Mouse (Mus musculus) left cerebral cortex, postnatal 4 days (tissue): Measurements from ENCODE around the gene Srsf1. TPM values are rescaled to one million over a fixed set of nuclear protein-coding genes. Genes with fewer than 3 reads are reported as not detected.

ENCODE experiments used
- DNase-seq: peaks from one replicate; pipeline ENCODE4 v3.0.0-alpha.2; 2022
- intact Hi-C: fragments of 180-260 bp; cut with DNase I; formaldehyde crosslinking; loops from one replicate; pipeline ENCODE4 v1.15.1; 2025
- total RNA-seq, 2 experiments: library from RNA; stranded (reverse); gene quantifications; 2 replicates each; pipeline ENCODE4 v1.2.3; 2021

Srsf1 gene
- total RNA-seq, 2 experiments from 2014 or later: 261 to 264 TPM

DNA sequence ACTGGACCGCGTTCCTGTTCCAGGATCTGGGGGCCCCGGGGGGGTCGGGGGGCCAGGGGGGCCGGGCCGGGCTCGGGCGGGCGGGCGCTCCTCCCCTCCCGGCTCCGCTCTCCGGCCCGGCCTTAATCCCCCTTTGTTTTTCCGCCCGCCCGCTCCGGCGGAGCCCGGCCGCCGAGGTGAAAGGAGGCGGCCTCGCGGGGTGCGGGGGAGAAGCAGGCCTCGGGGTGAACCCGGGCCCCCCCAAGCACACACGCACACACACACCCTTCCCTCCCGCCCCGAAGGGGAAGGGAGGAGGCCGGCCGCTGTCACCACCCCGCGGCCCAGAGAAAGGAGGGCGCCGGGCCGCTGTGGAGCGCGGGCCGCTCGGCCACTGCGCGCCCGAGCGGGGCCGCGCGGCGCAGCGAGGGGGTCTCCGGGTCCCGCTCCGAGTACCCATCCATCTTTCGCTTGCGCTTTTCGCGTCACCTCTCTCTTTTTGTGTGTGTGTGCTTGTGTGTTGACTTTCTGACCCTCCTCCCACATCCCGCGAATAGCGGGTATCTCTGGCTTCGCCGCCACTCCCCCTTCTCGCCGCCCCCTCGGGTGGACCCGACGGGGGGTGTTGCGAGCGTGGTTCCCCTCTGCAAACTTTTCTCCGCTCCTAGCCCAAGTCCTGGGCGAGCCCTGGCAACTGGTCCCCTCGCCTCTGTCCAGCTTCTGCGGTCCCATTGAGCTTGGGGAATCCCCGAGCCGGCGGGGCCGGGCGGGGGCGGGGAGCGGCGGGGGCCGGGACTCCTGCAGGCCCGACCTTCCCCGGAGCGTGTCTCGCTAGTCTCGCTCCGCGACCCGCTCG lies 21.5 kb downstream of the Srsf1 start:
- intact Hi-C loops: no loop called here
- peak; percentile 50 for DNase-seq

DNA sequence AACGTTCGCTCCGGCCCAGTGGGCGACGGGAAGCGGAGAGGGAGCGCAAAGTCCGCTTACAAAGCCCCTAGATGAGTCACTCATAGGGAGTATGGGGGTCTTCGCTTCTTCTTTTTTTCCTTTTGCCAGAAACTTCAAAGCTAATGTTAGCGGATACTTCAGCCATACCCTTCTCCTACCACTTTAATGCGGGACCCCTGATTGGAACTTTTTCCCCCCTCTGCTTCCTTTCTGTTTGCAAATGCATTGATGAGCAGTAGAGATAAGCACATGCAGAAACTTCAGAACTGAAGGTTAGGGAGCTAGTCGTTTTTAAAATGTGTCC lies 22.0 kb downstream of the Srsf1 start:
- DNase-seq: no peak
- intact Hi-C loops: no loop called here

DNA sequence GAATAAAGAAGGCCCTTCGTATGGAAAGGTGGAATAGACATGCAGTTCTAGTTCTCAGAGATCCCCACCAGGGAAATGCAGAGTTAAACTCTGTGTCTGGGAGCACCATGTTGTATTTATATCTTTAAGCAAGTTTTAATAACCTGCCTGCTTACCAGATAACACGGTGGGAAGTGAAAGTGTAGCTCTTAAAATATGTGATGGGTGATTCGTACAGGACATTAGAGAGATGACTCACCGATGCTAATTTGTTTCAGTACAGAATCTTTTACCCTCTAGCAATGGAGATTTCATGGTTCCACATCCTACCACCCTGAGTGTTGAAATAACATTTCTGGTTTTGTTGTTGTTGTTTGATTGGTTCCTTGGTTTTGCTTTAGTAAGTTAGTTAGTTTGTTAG lies 23.2 kb downstream of the Srsf1 start:
- intact Hi-C loops: no loop called here
- DNase-seq: no peak

DNA sequence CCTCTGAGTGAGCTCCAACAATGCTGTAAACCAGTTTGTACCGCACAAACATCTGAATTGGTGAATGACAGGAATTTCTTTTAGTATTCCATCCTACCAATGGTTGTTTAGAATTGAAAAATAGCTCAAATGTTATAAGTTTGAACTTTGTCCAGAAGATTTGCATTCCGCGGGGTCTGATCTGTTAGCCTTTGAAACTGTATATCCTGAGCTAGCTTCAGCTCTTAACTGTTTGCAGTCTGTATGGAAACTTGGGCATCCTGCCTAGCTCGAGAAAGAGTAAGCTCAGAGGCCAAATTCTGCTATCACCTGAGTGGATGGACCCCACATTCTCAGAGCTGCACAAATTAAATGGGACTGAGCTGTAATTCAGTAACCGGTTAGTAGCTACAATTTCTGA lies 23.9 kb downstream of the Srsf1 start:
- no peak for DNase-seq
- intact Hi-C loops: no loop called here

DNA sequence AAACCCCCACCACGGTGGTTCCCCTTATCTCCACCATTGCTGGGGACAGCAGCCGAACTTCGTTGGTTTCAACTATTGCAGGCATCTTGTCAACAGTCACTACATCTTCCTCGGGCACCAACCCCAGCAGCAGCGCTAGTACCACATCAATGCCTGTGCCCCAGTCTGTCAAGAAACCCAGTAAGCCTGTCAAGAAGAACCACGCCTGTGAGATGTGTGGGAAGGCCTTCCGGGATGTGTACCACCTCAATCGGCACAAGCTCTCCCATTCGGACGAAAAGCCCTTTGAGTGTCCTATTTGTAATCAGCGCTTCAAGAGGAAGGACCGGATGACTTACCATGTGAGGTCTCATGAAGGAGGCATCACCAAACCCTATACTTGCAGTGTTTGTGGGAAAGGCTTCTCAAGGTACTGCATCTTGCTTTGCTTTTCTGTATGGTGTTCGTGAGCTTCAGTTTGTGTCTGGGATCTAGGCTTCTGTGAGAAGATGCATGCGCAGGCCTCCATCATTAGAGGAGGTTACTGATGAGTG lies 26.2 kb downstream of the Srsf1 start:
- no peak for DNase-seq
- intact Hi-C loops: no loop called here

DNA sequence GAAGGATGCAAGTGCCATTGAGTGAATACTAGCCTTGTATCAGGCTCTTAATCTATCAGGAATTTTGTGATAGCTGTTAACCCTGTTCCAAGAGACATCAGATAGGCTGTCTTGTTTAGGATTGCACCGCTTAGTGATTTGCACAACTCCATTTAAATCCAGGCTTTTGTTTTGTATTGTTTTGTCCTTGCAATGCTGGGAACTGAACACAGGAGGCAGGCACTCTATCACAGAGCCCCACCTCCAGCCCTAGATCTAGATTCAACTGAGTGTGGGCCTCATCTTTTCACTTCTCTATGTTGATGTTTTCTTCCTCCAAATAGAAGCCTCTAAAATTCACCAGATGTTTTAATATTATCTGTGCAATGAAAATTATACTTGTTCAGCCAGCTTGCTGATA lies 28.5 kb downstream of the Srsf1 start:
- no peak for DNase-seq
- intact Hi-C loops: no loop called here

DNA sequence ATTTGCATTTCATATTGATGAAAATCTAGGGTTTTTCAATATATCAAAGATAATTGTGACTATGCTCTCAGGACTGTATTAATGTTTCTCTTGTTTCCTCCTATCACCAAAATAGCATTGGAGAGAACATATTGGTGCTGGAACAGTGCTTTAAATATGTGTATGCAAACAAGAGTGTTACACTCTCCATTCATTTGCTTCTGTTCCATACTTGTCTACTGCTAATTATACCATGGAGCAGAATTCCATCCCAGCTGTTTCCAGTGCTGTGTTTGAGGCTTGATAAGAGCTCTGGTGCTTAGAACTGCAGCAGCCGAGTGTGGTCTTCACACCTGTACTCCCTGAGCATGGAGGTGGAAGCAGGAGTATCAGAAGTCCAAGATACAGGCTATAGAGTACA lies 29.2 kb downstream of the Srsf1 start:
- DNase-seq: no peak
- intact Hi-C loops: no loop called here

DNA sequence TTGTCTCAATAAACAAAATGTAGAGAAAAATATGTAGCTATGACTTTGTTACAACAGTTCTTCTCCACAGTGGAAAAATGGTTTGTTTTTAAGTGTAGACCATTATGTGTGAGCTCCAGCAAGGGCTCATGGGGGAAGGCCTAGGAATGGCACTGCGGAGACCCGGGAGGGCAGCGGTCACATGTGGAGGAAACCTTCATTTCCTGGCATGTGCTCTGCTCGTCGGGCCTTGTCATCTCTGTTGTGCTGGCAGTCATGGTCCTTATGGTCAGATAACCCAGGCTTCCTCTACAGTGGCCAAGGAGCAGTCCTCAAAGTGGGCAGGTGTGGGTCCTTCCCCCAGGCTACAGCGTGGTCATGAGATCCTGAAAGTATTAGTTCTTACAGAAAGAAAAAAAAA lies 36.5 kb downstream of the Srsf1 start:
- intact Hi-C loops: no loop called here
- no peak for DNase-seq

DNA sequence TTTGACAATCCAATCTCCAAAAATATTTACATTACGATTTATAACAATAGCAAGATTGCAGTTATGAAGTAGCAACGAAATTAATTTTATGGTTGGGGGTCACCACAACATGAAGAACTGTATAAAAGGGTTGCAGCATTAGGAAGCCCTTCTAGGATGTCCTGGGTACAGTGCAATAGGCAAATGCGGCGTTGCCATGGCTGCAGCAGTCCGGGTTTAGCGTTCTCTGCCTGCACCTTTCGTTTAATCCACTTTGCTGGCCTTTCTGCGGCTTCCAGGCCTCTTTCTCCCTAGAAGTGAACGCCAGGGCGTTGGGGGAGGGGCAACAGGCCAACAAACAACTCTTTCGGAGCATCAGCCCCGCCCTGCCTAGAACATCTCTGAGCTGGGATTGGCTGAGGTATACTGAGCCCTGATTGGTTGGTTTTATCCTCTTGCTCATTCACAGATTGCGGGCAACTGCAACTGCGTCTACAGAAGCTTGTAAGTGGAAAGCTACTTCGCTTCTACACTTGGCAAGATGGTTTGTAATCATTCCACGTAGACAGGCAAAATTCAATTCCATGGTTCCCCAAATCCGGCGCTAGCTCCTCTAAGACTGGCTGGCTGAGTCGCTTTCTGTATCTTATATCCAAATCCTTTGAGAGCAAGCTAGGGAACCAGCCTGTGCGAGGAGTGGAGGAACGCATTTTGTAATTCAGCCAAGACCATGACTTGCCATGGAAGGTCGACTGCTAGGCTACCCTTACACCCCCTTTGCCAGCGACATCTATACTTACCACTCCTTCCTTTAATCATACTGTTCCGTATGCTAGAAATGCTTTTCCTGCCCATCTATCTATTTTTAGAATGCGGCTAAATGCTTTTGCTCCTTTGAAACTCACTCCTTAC lies 39.8 kb downstream of the Srsf1 start:
- intact Hi-C loops: no loop called here
- DNase-seq: peak; percentile 96

DNA sequence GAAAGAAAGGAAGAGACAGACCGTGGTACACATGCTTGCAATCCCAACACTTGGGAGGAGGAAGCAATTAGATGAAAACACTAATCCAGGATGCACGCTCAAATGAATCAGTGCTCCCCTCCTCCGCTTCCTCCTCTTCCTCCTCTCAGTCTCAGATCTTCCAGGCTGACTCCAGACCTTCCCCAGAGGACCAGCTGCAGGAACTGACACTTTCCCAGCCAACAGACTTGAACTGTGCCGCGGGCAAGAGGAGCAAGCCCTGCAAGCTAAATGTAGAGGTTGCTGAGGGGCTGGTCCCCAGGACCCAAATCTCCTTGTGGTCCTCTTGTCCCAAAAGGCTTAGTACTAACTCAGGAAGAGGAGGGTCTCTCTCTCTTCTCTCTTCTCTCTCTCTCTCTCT lies 42.0 kb downstream of the Srsf1 start:
- DNase-seq: no peak
- intact Hi-C loops: no loop called here

DNA sequence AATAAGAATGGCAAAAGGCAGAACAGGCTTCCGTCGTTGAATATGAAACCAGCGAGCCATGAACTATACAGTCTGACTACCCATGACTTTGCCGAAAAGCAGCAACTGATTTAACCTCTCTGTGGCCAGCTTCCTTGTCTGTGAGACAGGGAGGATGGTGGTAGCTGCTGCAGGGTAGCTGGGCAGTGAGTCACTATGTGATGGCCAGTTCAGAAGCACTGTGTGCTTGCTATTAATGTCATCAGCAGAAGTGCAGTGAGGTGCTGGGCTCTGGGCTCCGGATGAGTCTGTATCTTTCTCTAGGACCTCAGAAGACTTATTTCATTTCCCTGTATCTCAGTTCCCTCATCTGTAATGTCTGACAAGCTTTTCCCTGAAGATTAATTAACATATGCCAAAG lies 43.1 kb downstream of the Srsf1 start:
- no peak for DNase-seq
- intact Hi-C loops: loop anchor here (10.0 kb wide), 1 partner anchor 75 kb away; no protein-coding TSS in a partner anchor

DNA sequence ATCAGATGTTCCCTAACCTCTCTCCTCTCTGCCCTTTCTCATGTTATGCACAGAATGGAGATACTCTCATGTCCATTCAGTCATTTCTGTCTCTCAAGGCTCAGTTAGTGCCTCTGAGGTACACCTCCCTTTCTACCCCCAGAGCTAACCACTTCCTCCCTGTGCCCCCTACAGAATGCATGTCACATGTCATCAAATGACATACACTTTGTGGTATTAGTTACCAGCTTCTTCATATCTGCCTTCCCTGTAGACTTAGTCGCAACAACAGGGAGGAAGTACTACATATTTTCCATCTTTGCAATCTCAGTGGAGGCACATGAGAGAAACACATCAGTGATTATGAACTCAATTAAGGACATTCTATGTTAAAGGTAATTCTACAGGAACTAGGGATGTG lies 44.8 kb downstream of the Srsf1 start:
- intact Hi-C loops: loop anchor here (10.0 kb wide), 1 partner anchor 73 kb away; no protein-coding TSS in a partner anchor
- no peak for DNase-seq

DNA sequence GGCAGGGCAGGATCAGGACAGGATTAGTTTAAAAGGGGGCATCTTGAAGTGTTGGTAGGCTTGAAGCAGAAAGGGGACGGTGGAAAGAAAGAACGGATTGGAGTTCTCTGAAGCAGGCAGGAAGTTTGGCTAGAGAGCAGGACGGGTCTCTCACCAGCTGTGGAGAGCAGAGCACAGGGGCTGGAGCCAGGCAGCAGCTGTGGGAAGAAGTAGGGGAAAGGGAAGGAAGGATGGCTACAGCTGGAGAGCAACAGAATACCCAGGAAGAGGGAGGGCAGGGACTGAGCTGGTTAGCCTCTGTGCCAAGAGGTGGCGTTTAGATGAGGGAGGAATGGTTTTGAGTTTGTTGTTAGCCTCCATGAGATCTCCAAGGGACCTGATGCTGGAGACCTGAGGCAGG lies 50.0 kb downstream of the Srsf1 start:
- intact Hi-C loops: loop anchor here (10.0 kb wide), 1 partner anchor 68 kb away; no protein-coding TSS in a partner anchor
- no peak for DNase-seq

DNA sequence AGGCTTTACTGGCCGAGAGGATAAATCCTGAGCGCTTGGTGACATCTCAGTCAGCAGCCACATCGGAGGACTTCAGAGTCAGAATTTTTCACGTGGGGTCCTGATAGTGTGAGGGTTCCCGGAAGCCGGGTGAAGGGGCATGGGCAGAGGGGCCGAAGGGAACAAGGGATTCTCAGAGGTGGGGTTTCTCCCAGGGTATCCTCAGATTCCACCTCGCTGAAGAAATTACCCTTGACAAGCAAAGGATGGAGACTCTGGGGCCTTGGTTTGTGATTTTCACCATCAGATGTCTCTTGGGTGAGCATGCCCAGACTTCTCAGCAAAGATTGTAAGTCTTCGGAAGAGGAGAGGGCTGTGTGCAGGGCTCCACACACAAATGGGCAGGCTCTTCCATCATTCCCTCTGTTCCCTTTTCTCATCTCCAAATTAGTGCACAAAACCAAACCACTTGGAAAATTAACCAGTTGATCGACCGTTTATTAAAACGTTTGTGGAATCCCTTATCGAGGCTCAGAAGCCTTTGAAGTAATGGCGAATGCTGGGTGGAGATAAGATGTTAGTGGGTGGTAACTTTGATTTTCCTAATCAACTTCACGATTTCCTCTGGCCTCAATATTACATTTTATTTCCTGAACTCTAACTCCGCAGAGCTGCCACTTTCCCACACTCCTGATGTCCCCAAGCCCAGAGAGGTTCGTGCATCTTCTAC lies 51.0 kb downstream of the Srsf1 start, which contains the start of gene Cuedc1:
Gene Cuedc1, plus strand, starts transcription at position 38 of the 709 bp plus-strand sequence.
- intact Hi-C loops: loop anchor here (10.0 kb wide), 1 partner anchor 67 kb away; no protein-coding TSS in a partner anchor
- no peak for DNase-seq

DNA sequence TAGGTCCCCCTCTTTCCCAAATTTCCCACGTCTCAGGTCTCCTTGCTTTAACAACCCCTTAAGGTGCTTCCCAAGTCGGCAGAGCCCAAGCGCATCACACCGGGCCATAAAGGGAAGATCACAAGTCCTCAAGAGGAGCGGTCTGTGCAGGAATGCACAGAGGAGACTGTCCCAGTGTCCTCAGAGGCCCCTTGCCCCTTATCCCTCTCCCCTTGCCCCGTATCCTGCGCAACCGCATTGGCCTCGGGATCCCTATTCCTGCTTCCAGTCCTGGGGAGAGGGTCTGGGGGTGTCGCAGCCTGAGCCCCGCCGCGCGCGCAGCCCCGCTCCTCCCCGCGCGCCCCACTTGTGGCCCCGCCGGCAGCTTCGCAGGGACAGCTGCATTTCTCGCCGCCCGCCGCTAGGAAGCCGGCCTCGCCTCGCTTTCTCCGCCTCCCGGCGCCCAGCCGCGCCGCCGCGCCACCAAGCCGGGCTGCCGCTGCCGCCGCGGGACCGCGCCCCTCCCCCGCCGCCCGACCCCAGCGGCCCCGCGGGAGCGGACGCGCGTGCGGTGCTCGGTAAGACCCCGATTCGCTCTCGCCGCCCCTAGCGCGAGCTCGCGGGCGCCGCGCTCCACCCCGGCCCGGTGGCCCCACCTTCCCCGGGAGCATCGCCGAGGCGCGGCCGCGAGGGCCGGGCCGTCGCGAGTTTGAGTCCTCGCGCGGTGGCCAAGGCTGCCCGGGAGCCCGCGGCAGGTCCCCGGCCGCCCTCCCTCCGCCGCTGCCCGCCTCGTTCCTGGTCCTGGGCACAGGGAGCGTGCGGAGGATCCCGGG lies 51.8 kb downstream of the Srsf1 start:
- intact Hi-C loops: loop anchor here (10.0 kb wide), 1 partner anchor 66 kb away; no protein-coding TSS in a partner anchor
- DNase-seq: peak; percentile 77

DNA sequence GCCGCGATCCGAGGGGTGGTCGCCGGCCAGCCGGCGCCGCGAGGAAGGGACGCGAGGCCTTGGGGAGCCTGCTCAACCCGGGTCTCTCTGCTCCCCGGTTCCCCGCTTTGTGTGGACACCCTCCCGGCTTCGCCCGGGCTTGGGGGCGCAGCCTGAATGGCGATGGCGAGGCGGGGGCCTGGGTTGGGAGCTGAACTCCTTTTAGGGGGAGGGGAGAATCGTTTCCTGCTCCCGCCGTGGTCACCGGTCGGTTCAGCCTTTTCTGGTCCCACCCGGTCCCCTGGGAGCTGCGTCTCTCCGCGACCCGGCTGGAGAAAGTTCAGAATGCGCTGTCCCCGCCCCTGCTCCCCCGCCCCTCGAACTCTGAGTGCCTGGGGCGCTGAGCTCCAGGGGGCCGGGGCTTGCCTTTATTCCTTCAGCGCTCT lies 52.4 kb downstream of the Srsf1 start:
- intact Hi-C loops: loop anchor here (10.0 kb wide), 1 partner anchor 65 kb away; no protein-coding TSS in a partner anchor
- peak; percentile 62 for DNase-seq

DNA sequence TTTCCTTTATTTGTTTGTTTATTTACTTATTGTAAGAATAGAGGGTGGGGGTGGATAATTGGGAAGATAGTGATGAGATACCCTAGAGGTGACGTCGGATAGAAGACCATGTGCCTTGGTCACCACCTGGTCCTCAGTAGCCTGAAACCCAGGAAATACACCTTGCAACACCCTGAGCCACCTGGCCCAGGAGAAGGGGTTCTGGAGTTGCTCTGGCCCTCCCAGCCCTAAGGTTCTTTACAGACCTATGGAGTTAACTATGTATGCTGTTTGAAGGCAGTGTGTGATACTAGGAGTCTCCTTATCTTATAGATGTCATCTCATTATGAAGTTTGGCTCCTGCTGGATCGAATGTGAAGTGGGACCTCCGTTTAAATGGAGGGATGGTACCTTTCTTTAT lies 53.0 kb downstream of the Srsf1 start:
- intact Hi-C loops: no loop called here
- DNase-seq: no peak
